Mouse (Mus musculus): ENCODE results near the gene Hdlbp. TPM values are rescaled to one million over a fixed set of nuclear protein-coding genes. Genes with fewer than 3 reads are reported as not detected.
A peak's percentile ranks its signal among the peaks of the same experiment; 100 is the strongest.

The Hdlbp gene
- polyA plus RNA-seq, 1 experiment = 54.9 TPM

DNA sequence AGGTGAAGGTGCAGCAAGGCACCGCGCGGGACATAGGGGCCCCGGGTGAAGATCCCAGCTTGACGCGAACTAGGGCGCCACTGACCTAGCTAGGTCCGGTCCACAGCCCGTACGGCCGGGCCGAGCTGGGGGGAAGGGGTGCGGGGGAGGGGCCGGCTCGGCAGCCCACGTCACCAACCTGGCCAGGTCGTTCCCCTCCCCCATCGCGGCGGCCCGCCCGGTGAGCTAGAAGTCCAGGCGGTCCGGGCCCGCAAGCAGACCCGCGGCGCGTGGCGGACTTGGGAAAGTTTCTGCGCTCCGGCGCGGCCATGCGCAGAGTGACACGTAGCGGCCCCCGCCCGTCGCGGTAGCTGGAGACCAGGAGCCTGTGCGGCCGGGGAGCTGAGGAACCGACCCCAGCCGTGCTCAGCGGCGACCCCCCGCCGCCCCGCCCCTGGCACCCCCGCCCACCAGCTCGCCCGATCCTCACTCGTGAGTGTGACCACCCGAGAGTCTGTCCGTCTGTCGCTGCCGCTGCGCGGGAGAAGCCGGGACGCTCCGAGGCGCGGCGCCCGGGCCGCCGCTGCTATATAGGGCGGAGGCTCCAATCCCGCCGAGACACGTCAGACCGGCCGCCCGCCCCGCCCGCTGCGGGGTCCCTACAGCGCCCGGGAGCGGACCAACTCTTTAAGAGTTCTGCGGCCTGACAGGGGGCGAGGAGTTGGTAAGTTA is 33.3 kb downstream of the Hdlbp start:
- Histone ChIP-seq H3K4me3 (ENCODE audit: low read depth, low read length) (peak overlapping the region; percentile 97), H3K36me3 (ENCODE audit: control insufficient read depth, insufficient read depth, low read length) (peaks cover 14% of the 10 kb centered on the region), H3K4me1 (ENCODE audit: control insufficient read depth, insufficient read depth, insufficient read length, low read length) (peaks cover 16% of the 10 kb centered on the region; the same call in 1 of the 2 replicates), H3K27ac (ENCODE audit: insufficient read depth, low read depth, low read length) (peak overlapping the region; percentile 90), H3K27me3 (ENCODE audit: control insufficient read depth, insufficient read depth, low read length) (no peaks in the 10 kb centered on the region)
- TF ChIP-seq POLR2A (IDR thresholded peaks at IDR 0.05; ENCODE audit: low read depth, low read length) (peak; percentile 96), CTCF (IDR thresholded peaks at IDR 0.05; ENCODE audit: extremely low read depth, insufficient read length, insufficient replicate concordance, low read depth, low read length) (no peak)
- under 1% methylated on average over 84 of the region's 84 CpGs for WGBS

DNA sequence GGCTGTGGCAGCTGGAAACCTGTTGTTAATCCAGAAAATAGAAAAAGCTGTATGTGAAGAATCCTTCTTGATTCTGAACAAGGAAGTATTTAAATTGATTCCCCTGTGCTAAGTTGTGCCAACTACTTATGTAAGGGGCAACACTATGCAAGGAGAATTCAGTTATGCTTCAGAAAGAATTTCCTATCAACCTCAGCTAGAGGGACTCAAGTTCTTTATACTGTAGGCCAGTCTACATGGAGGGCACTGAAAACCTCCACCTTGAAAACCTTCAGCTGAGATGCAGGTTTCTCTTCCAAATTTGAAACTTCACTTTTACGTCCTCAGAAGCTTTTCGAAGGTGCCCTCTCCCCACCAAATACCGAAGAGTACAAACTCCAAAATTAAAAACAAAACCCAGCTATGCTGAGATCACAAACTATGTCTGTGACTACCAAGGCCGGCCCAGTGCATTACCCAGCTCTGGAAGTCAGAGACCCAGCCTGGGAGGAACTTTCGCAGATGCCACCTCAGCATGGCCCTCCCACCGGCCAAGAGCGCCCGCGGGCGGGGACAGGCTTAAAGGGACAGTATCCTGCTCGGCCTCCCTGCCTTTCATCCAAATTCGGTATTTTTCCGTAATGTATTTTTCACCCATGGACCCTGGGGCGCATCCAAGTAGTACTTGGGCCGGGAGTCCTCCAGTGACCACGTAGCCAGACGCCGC is 34.1 kb downstream of the Hdlbp start:
- Histone ChIP-seq H3K27ac (ENCODE audit: insufficient read depth, low read depth, low read length) (peak overlapping the region; percentile 90), H3K4me1 (ENCODE audit: control insufficient read depth, insufficient read depth, insufficient read length, low read length) (peaks cover 16% of the 10 kb centered on the region; the same call in 1 of the 2 replicates), H3K27me3 (ENCODE audit: control insufficient read depth, insufficient read depth, low read length) (no peaks in the 10 kb centered on the region), H3K36me3 (ENCODE audit: control insufficient read depth, insufficient read depth, low read length) (peaks cover 18% of the 10 kb centered on the region), H3K4me3 (ENCODE audit: low read depth, low read length) (peak overlapping the region; percentile 97)
- under 1% methylated on average over 18 of the region's 18 CpGs for WGBS
- TF ChIP-seq POLR2A (IDR thresholded peaks at IDR 0.05; ENCODE audit: low read depth, low read length) (no peak), CTCF (IDR thresholded peaks at IDR 0.05; ENCODE audit: extremely low read depth, insufficient read length, insufficient replicate concordance, low read depth, low read length) (no peak)

- Histone ChIP-seq H3K27ac (ENCODE audit: insufficient read depth, low read depth, low read length) (no peak overlapping the region), H3K4me1 (ENCODE audit: control insufficient read depth, insufficient read depth, insufficient read length, low read length) (peaks cover 4% of the 10 kb centered on the region; the same call in 1 of the 2 replicates), H3K27me3 (ENCODE audit: control insufficient read depth, insufficient read depth, low read length) (no peaks in the 10 kb centered on the region), H3K36me3 (ENCODE audit: control insufficient read depth, insufficient read depth, low read length) (peaks cover 49% of the 10 kb centered on the region), H3K4me3 (ENCODE audit: low read depth, low read length) (no peak overlapping the region)
- TF ChIP-seq POLR2A (IDR thresholded peaks at IDR 0.05; ENCODE audit: low read depth, low read length) = no peak
- TF ChIP-seq CTCF (IDR thresholded peaks at IDR 0.05; ENCODE audit: extremely low read depth, insufficient read length, insufficient replicate concordance, low read depth, low read length) = no peak
- WGBS = 28% methylated on average over 1 of the region's 1 CpGs
Measured at GRCm38 (mm10) chr1:93439321-93439720, 39.3 kb downstream of the Hdlbp start.

GRCm38 (mm10) chr1:93432087-93432486 is 46.5 kb downstream of the Hdlbp start:
- TF ChIP-seq POLR2A (IDR thresholded peaks at IDR 0.05; ENCODE audit: low read depth, low read length) (no peak), CTCF (IDR thresholded peaks at IDR 0.05; ENCODE audit: extremely low read depth, insufficient read length, insufficient replicate concordance, low read depth, low read length) (no peak)
- Histone ChIP-seq H3K4me3 (ENCODE audit: low read depth, low read length) (no peak overlapping the region), H3K27me3 (ENCODE audit: control insufficient read depth, insufficient read depth, low read length) (no peaks in the 10 kb centered on the region), H3K4me1 (ENCODE audit: control insufficient read depth, insufficient read depth, insufficient read length, low read length) (no peaks in the 10 kb centered on the region), H3K27ac (ENCODE audit: insufficient read depth, low read depth, low read length) (no peak overlapping the region), H3K36me3 (ENCODE audit: control insufficient read depth, insufficient read depth, low read length) (peaks cover 72% of the 10 kb centered on the region)
- 74% methylated on average over 6 of the region's 6 CpGs for WGBS

- no peak overlapping the region for H3K27ac ChIP-seq (ENCODE audit: insufficient read depth, low read depth, low read length)
- no peak overlapping the region for H3K4me3 ChIP-seq (ENCODE audit: low read depth, low read length)
- H3K36me3 ChIP-seq (ENCODE audit: control insufficient read depth, insufficient read depth, low read length) = peaks cover 27% of the 10 kb centered on the region
- TF ChIP-seq CTCF (IDR thresholded peaks at IDR 0.05; ENCODE audit: extremely low read depth, insufficient read length, insufficient replicate concordance, low read depth, low read length) = no peak
- H3K4me1 ChIP-seq (ENCODE audit: control insufficient read depth, insufficient read depth, insufficient read length, low read length) = peaks cover 4% of the 10 kb centered on the region; the same call in 1 of the 2 replicates
- H3K27me3 ChIP-seq (ENCODE audit: control insufficient read depth, insufficient read depth, low read length) = no peaks in the 10 kb centered on the region
- 79% methylated on average over 4 of the region's 4 CpGs for WGBS
Measured at GRCm38 (mm10) chr1:93403403-93403802, 75.2 kb downstream of the Hdlbp start.

GRCm38 (mm10) chr1:93401191-93402052 is 77.2 kb downstream of the Hdlbp start:
- peak overlapping the region; percentile 60 for H3K4me3 ChIP-seq (ENCODE audit: low read depth, low read length)
- peaks cover 7% of the 10 kb centered on the region for H3K36me3 ChIP-seq (ENCODE audit: control insufficient read depth, insufficient read depth, low read length)
- H3K4me1 ChIP-seq (ENCODE audit: control insufficient read depth, insufficient read depth, insufficient read length, low read length) = peaks cover 7% of the 10 kb centered on the region
- H3K27me3 ChIP-seq (ENCODE audit: control insufficient read depth, insufficient read depth, low read length) = no peaks in the 10 kb centered on the region
- TF ChIP-seq POLR2A (IDR thresholded peaks at IDR 0.05; ENCODE audit: low read depth, low read length) (no peak), CTCF (IDR thresholded peaks at IDR 0.05; ENCODE audit: extremely low read depth, insufficient read length, insufficient replicate concordance, low read depth, low read length) (no peak)
- no peak overlapping the region for H3K27ac ChIP-seq (ENCODE audit: insufficient read depth, low read depth, low read length)
- 10% methylated on average over 38 of the region's 38 CpGs for WGBS
